12 mouse cellular contexts compared by ENCODE assay signal in the genomic region with DNA sequence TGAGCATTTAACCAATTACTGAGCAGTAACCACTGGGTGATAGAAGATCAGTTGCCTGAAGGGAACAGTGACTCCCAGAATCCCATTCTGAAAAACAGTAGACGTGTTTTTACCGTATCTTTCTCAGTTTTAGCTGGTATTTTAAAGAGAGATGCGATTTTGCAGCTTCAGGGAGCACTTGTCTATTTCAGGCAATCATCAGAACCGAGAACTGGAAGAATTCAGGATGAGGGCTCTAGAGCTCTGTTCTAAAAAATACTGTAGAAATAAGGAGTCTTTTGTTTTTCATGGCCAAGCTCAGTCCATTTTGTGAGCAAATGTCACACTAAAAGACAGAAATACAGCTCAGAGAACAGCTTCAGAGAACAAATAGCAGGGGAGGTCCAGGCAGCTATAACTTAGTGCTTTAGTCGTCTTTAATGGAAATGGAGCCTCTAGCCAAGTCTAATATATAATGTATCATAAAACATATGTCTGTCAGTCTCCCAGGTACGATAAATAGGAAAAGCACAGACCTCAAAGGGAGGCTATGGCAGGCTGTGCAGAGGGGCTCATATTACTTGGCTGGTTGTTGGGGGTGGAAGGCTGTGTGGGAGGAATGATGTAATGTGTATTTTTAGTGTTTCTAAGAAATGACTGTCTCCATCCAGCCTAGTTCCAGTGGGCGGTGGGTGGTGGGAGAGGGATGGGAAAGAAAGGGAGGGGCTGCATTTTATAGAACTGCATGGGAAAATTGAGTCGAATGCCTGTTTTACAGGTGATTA. TPM values are rescaled to one million over a fixed set of nuclear protein-coding genes. Genes with fewer than 3 reads are reported as not detected.
DNase-seq lines count a peak whose midpoint lies in the region; ATAC-seq lines count a peak whose summit lies in the region.
"Had no signal": no experiment of that assay in that cellular context is flagged by ENCODE, and none has a peak within 500 bp of the region (broad histone marks: within the 10 kb centered on the region; RNA-seq: fewer than 3 reads in every experiment).

No protein-coding gene starts in this region.

- no peak overlapping the region for H3K9ac ChIP-seq in limb, embryonic 11.5 days (ENCODE audit: low read length)
- no peak overlapping the region for H3K9ac ChIP-seq in hindbrain, embryonic 14.5 days
- H3K9ac ChIP-seq: forebrain, embryonic 12.5 days had no signal

- no peaks in the 10 kb centered on the region for H3K27me3 ChIP-seq in limb, embryonic 11.5 days (ENCODE audit: control insufficient read depth, insufficient read depth, low read length)
- no peaks in the 10 kb centered on the region for H3K27me3 ChIP-seq in limb, embryonic 10.5 days (ENCODE audit: low read depth, poor library complexity, severe bottlenecking)
- H3K27me3 ChIP-seq in hindbrain, embryonic 14.5 days (ENCODE audit: control insufficient read depth, insufficient read depth, low read length): no peaks in the 10 kb centered on the region
- H3K27me3 ChIP-seq: forebrain, embryonic 12.5 days had no signal

- no peaks in the 10 kb centered on the region for H3K4me1 ChIP-seq in limb, embryonic 11.5 days (ENCODE audit: control insufficient read depth, insufficient read depth, low read length)
- no peaks in the 10 kb centered on the region for H3K4me1 ChIP-seq in limb, embryonic 10.5 days
- H3K4me1 ChIP-seq in hindbrain, embryonic 14.5 days (replicated peaks; ENCODE audit: control insufficient read depth, insufficient read depth, low read length): no peaks in the 10 kb centered on the region
- H3K4me1 ChIP-seq: forebrain, embryonic 12.5 days had no signal

- no peaks in the 10 kb centered on the region for H3K36me3 ChIP-seq in limb, embryonic 11.5 days (ENCODE audit: control insufficient read depth, insufficient read depth, low read length)
- no peaks in the 10 kb centered on the region for H3K36me3 ChIP-seq in limb, embryonic 10.5 days
- no peaks in the 10 kb centered on the region for H3K36me3 ChIP-seq in hindbrain, embryonic 14.5 days (replicated peaks; ENCODE audit: control insufficient read depth, insufficient read depth)
- H3K36me3 ChIP-seq: forebrain, embryonic 12.5 days had no signal

- no peak overlapping the region for H3K4me3 ChIP-seq in limb, embryonic 11.5 days (ENCODE audit: low read depth, low read length)
- H3K4me3 ChIP-seq in limb, embryonic 10.5 days: no peak overlapping the region
- no peak overlapping the region for H3K4me3 ChIP-seq in hindbrain, embryonic 14.5 days (replicated peaks; ENCODE audit: low read length)
- H3K4me3 ChIP-seq: forebrain, embryonic 12.5 days had no signal

- H3K4me2 ChIP-seq in limb, embryonic 11.5 days (ENCODE audit: low read depth, severe bottlenecking): no peak overlapping the region
- no peak overlapping the region for H3K4me2 ChIP-seq in hindbrain, embryonic 14.5 days (replicated peaks)
- H3K4me2 ChIP-seq: forebrain, embryonic 12.5 days had no signal

- WGBS in limb, embryonic 11.5 days: 59% methylated on average over 8 of the region's 8 CpGs
- WGBS in limb, embryonic 10.5 days: 72% methylated on average over 8 of the region's 8 CpGs
- whole genome bisulfite sequencing in hindbrain, embryonic 14.5 days: 75% methylated on average over 8 of the region's 8 CpGs

- DNase-seq in embryo, embryonic 10 days (ENCODE audit: low spot score): peak; percentile 3
- DNase-seq in embryo, embryonic 9.5 days (ENCODE audit: extremely low spot score): no peak
- DNase-seq in limb, embryonic 11.5 days (ENCODE audit: low spot score): peak; percentile 22
- no peak for DNase-seq in limb, embryonic 10.5 days (ENCODE audit: low spot score)
- DNase-seq in gastrocnemius, postnatal 14 days: peak; percentile 4
- DNase-seq in right cerebral cortex, adult 18-20 months: peak; percentile 12
- DNase-seq in hindbrain, embryonic 14.5 days (ENCODE audit: low spot score): no peak
- no peak for DNase-seq in spleen, adult 12 weeks (ENCODE audit: low spot score)
- DNase-seq: kidney, adult 8-10 months; lung, postnatal 14 days; thymus, postnatal 25 days had no signal

- H3K9me3 ChIP-seq in limb, embryonic 11.5 days (ENCODE audit: control insufficient read depth, low read length): no peaks in the 10 kb centered on the region
- no peaks in the 10 kb centered on the region for H3K9me3 ChIP-seq in limb, embryonic 10.5 days (replicated peaks)
- H3K9me3 ChIP-seq in hindbrain, embryonic 14.5 days (ENCODE audit: control insufficient read depth, low read length): no peaks in the 10 kb centered on the region
- H3K9me3 ChIP-seq: forebrain, embryonic 12.5 days had no signal

- no peak overlapping the region for H3K27ac ChIP-seq in limb, embryonic 11.5 days (replicated peaks; ENCODE audit: low read depth, low read length)
- H3K27ac ChIP-seq in limb, embryonic 10.5 days: no peak overlapping the region
- no peak overlapping the region for H3K27ac ChIP-seq in hindbrain, embryonic 14.5 days
- H3K27ac ChIP-seq: forebrain, embryonic 12.5 days had no signal

- intact Hi-C loops in gastrocnemius, postnatal 14 days (cut with DNase I; ENCODE audit: low total_unique reads): no loop called here

- peak; percentile 84; the same call in 1 of the 2 replicates for ATAC-seq in limb, embryonic 11.5 days (ENCODE audit: insufficient number of reproducible peaks, low FRiP score, low TSS enrichment, low read depth)
- no peak for ATAC-seq in hindbrain, embryonic 14.5 days (ENCODE audit: low FRiP score)

RNA-seq across cellular contexts. Expression of a gene that starts 4.7 kb away (rescaled TPM):
- not detected in 2 replicates for polyA plus RNA-seq in limb, embryonic 11.5 days (2014; fragmentation: Nextera tagmentation; extraction: Ambion mirVana)
- polyA plus RNA-seq in limb, embryonic 10.5 days (2016; fragmentation: Nextera tagmentation; extraction: Ambion mirVana): not detected in 2 replicates
- not detected for total RNA-seq in gastrocnemius, postnatal 14 days (2021)
- not detected in 2 replicates for polyA plus RNA-seq in hindbrain, embryonic 14.5 days (2014; fragmentation: Nextera tagmentation; extraction: Ambion mirVana)
- polyA plus RNA-seq: forebrain, embryonic 12.5 days had no signal

Comparison
In these comparisons a context has a peak if more than half of its experiments do, and no peak if none do; other contexts are left out.
1. DNase-seq: peak in embryo, embryonic 10 days (single experiment), limb, embryonic 11.5 days (single experiment), gastrocnemius, postnatal 14 days (single experiment) and right cerebral cortex, adult 18-20 months (single experiment); none in embryo, embryonic 9.5 days (single experiment), limb, embryonic 10.5 days (single experiment), hindbrain, embryonic 14.5 days (single experiment) and spleen, adult 12 weeks (single experiment).